8 mouse cellular contexts compared by ENCODE assay signal in genomic region chr9:22557467-22557866, GRCm38 (mm10).
DNase-seq lines count a peak whose midpoint lies in the region; ATAC-seq and TF ChIP-seq lines count a peak whose summit lies in the region.

No protein-coding gene starts in this region.

- no peak overlapping the region for H3K4me3 ChIP-seq in forebrain, postnatal 0 days (ENCODE audit: low read depth, low read length)
- H3K4me3 ChIP-seq in intestine, embryonic 15.5 days (replicated peaks) = no peak overlapping the region
- H3K4me3 ChIP-seq in midbrain, embryonic 14.5 days (replicated peaks; ENCODE audit: low read depth, low read length) = no peak overlapping the region

- no peaks in the 10 kb centered on the region for H3K4me1 ChIP-seq in forebrain, postnatal 0 days (ENCODE audit: insufficient read depth)
- H3K4me1 ChIP-seq in intestine, embryonic 15.5 days (replicated peaks) = no peaks in the 10 kb centered on the region
- H3K4me1 ChIP-seq in midbrain, embryonic 14.5 days (ENCODE audit: control insufficient read depth, insufficient read depth, low read length) = no peaks in the 10 kb centered on the region

- no peak overlapping the region for H3K9ac ChIP-seq in forebrain, postnatal 0 days
- no peak overlapping the region for H3K9ac ChIP-seq in intestine, embryonic 15.5 days
- H3K9ac ChIP-seq in midbrain, embryonic 14.5 days (replicated peaks; ENCODE audit: low read length) = no peak overlapping the region

- H3K4me2 ChIP-seq in forebrain, postnatal 0 days (ENCODE audit: low read depth) = no peak overlapping the region
- H3K4me2 ChIP-seq in intestine, embryonic 15.5 days (replicated peaks) = no peak overlapping the region
- H3K4me2 ChIP-seq in midbrain, embryonic 14.5 days (ENCODE audit: low read length) = no peak overlapping the region

- peak; percentile 77 for DNase-seq in CD4-positive, CD25-positive, alpha-beta regulatory T cell, adult 2 months (ENCODE audit: low read depth, low spot score)
- peak; percentile 37 for DNase-seq in cerebellum, adult 11-12 months
- peak; percentile 52 for DNase-seq in forebrain, postnatal 0 days
- peak; percentile 33 to 74 for DNase-seq in left cerebral cortex, adult 8-10 months (ENCODE audit: low spot score in 2 of 2)
- peak; percentile 76 for DNase-seq in midbrain, embryonic 14.5 days
- peak; percentile 35 to 76 for DNase-seq in spleen, postnatal 10 days (ENCODE audit: low spot score in 2 of 2)

- no peaks in the 10 kb centered on the region for H3K27me3 ChIP-seq in forebrain, postnatal 0 days (ENCODE audit: insufficient read depth, low read length)
- no peaks in the 10 kb centered on the region for H3K27me3 ChIP-seq in intestine, embryonic 15.5 days (replicated peaks)
- H3K27me3 ChIP-seq in midbrain, embryonic 14.5 days (ENCODE audit: control insufficient read depth, insufficient read depth, low read length) = no peaks in the 10 kb centered on the region

- H3K9me3 ChIP-seq in forebrain, postnatal 0 days (ENCODE audit: low read length) = no peaks in the 10 kb centered on the region
- no peaks in the 10 kb centered on the region for H3K9me3 ChIP-seq in intestine, embryonic 15.5 days
- H3K9me3 ChIP-seq in midbrain, embryonic 14.5 days (ENCODE audit: control insufficient read depth, low read length) = no peaks in the 10 kb centered on the region

- no peaks in the 10 kb centered on the region for H3K36me3 ChIP-seq in forebrain, postnatal 0 days (ENCODE audit: insufficient read depth)
- H3K36me3 ChIP-seq in intestine, embryonic 15.5 days = no peaks in the 10 kb centered on the region
- H3K36me3 ChIP-seq in midbrain, embryonic 14.5 days (ENCODE audit: control insufficient read depth, insufficient read depth, low read length) = no peaks in the 10 kb centered on the region

- 49% methylated on average over 13 of the region's 13 CpGs for WGBS in forebrain, postnatal 0 days
- WGBS in intestine, embryonic 15.5 days = 57% methylated on average over 13 of the region's 13 CpGs
- WGBS in midbrain, embryonic 14.5 days = 57% methylated on average over 13 of the region's 13 CpGs

- peak; percentile 75 for TF ChIP-seq CTCF in forebrain, postnatal 0 days (IDR thresholded peaks at IDR 0.05; ENCODE audit: low read depth)

- ATAC-seq in CD4-positive, CD25-positive, alpha-beta regulatory T cell, adult 4 months = no peak
- no peak for ATAC-seq in forebrain, postnatal 0 days
- ATAC-seq in intestine, embryonic 15.5 days = peak; percentile 49
- no peak for ATAC-seq in midbrain, embryonic 14.5 days (ENCODE audit: low FRiP score, low TSS enrichment)

- H3K27ac ChIP-seq in forebrain, postnatal 0 days (ENCODE audit: low read depth, low read length) = no peak overlapping the region
- no peak overlapping the region for H3K27ac ChIP-seq in intestine, embryonic 15.5 days
- H3K27ac ChIP-seq in midbrain, embryonic 14.5 days (replicated peaks; ENCODE audit: low read depth, low read length) = no peak overlapping the region
